Mouse (Mus musculus) stomach, embryonic 14.5 days (tissue): ENCODE measurements at regions not wholly inside any gene's neighbourhood (a gene's known extent, or its start where the extent isn't known, plus 50 kb on each side); places are given as distances from the start of the nearest gene placed in this dataset.

Source experiments
- ATAC-seq: fragments of 200-750 bp; cut with Nextera tagmentation; 2 replicates; pipeline ENCODE4 v1.8.0; 2017; ENCODE audit warnings: low read depth, moderate TSS enrichment; ENCODE audit not compliant: insufficient number of reproducible peaks, insufficient read depth, low FRiP score
- H3K27ac ChIP-seq: fragments of 300-500 bp; sonication (generic); 2 replicates; pipeline ENCODE4 v1.5.1; 2014; ENCODE audit warnings: mild to moderate bottlenecking, low read length, moderate library complexity, mixed read lengths
- H3K27me3 ChIP-seq: fragments of 300-500 bp; sonication (generic); 2 replicates; pipeline ENCODE4 v1.6.1; 2014; ENCODE audit warnings: low read length, control low read depth, mixed read lengths; ENCODE audit not compliant: control insufficient read depth, insufficient read depth
- H3K36me3 ChIP-seq: fragments of 300-500 bp; sonication (generic); 2 replicates; pipeline ENCODE4 v1.6.1; 2014; ENCODE audit warnings: mild to moderate bottlenecking, control low read depth, low read length, moderate library complexity, mixed read lengths; ENCODE audit not compliant: control insufficient read depth, insufficient read depth
- H3K4me1 ChIP-seq: fragments of 300-500 bp; sonication (generic); 2 replicates; pipeline ENCODE4 v1.6.1; 2014; ENCODE audit warnings: low read length, control low read depth, mixed read lengths; ENCODE audit not compliant: control insufficient read depth, insufficient read depth
- H3K4me2 ChIP-seq: fragments of 300-500 bp; sonication (generic); replicated peaks from 2 replicates; pipeline ENCODE4 v1.6.1; 2014; ENCODE audit warnings: low read depth, low read length, control low read depth
- H3K4me3 ChIP-seq: fragments of 300-500 bp; sonication (generic); 2 replicates; pipeline ENCODE4 v1.5.1; 2014; ENCODE audit warnings: low read depth, low read length, control low read depth
- H3K9ac ChIP-seq: fragments of 300-500 bp; sonication (generic); replicated peaks from 2 replicates; pipeline ENCODE4 v1.6.1; 2014; ENCODE audit warnings: low read depth, mild to moderate bottlenecking, control low read depth, low read length, moderate library complexity, mixed read lengths
- H3K9me3 ChIP-seq: fragments of 300-500 bp; sonication (generic); 2 replicates; pipeline ENCODE4 v1.6.1; 2016; ENCODE audit warnings: low read depth, low read length, control low read depth; ENCODE audit not compliant: control insufficient read depth
- WGBS: fragments of 180-500 bp; shearing (Covaris S2); extraction: QIAGEN DNeasy Blood & Tissue Kit; methylation state at CpG from one replicate; pipeline ENCODE4 v1.1.7; 2014; 5-methylcytosine and 5-hydroxymethylcytosine counted together

- no peak overlapping the region for H3K27ac ChIP-seq
- no peaks in the 10 kb centered on the region for H3K9me3 ChIP-seq
- 75% methylated on average over 2 of the region's 2 CpGs for WGBS
- no peak for ATAC-seq
- H3K4me1 ChIP-seq, result no peaks in the 10 kb centered on the region
- no peak overlapping the region for H3K4me3 ChIP-seq
- H3K36me3 ChIP-seq, result no peaks in the 10 kb centered on the region
- H3K9ac ChIP-seq, result no peak overlapping the region
- no peaks in the 10 kb centered on the region for H3K27me3 ChIP-seq
- H3K4me2 ChIP-seq, result no peak overlapping the region
Measured at GRCm38 (mm10) chr7:83206999-83207398, 339.9 kb downstream of the Mex3b start.

GRCm38 (mm10) chr7:83211611-83212010 lies 344.5 kb downstream of the Mex3b start:
- H3K4me2 ChIP-seq, result no peak overlapping the region
- ATAC-seq, result no peak
- no peaks in the 10 kb centered on the region for H3K4me1 ChIP-seq
- WGBS, result 84% methylated on average over 6 of the region's 6 CpGs
- no peak overlapping the region for H3K27ac ChIP-seq
- H3K9me3 ChIP-seq, result no peaks in the 10 kb centered on the region
- H3K4me3 ChIP-seq, result no peak overlapping the region
- no peak overlapping the region for H3K9ac ChIP-seq
- no peaks in the 10 kb centered on the region for H3K36me3 ChIP-seq
- no peaks in the 10 kb centered on the region for H3K27me3 ChIP-seq

- Histone ChIP-seq H3K4me2 (no peak overlapping the region), H3K27me3 (no peaks in the 10 kb centered on the region), H3K36me3 (no peaks in the 10 kb centered on the region), H3K4me1 (no peaks in the 10 kb centered on the region), H3K27ac (no peak overlapping the region), H3K4me3 (no peak overlapping the region), H3K9me3 (no peaks in the 10 kb centered on the region), H3K9ac (no peak overlapping the region)
- 86% methylated on average over 3 of the region's 3 CpGs for WGBS
- ATAC-seq, result no peak
Measured at GRCm38 (mm10) chr7:83222029-83222722, 355.0 kb downstream of the Mex3b start.

- no peak overlapping the region for H3K4me2 ChIP-seq
- H3K4me1 ChIP-seq, result peaks cover 6% of the 10 kb centered on the region; the same call in 1 of the 2 replicates
- H3K27ac ChIP-seq, result no peak overlapping the region
- H3K9ac ChIP-seq, result no peak overlapping the region
- H3K27me3 ChIP-seq, result no peaks in the 10 kb centered on the region
- H3K36me3 ChIP-seq, result no peaks in the 10 kb centered on the region
- no peak overlapping the region for H3K4me3 ChIP-seq
- 58% methylated on average over 7 of the region's 7 CpGs for WGBS
- no peak for ATAC-seq
- H3K9me3 ChIP-seq, result peaks cover 7% of the 10 kb centered on the region
Measured at GRCm38 (mm10) chr7:83227262-83228108, 357.2 kb upstream of the Tmc3 start.

DNA sequence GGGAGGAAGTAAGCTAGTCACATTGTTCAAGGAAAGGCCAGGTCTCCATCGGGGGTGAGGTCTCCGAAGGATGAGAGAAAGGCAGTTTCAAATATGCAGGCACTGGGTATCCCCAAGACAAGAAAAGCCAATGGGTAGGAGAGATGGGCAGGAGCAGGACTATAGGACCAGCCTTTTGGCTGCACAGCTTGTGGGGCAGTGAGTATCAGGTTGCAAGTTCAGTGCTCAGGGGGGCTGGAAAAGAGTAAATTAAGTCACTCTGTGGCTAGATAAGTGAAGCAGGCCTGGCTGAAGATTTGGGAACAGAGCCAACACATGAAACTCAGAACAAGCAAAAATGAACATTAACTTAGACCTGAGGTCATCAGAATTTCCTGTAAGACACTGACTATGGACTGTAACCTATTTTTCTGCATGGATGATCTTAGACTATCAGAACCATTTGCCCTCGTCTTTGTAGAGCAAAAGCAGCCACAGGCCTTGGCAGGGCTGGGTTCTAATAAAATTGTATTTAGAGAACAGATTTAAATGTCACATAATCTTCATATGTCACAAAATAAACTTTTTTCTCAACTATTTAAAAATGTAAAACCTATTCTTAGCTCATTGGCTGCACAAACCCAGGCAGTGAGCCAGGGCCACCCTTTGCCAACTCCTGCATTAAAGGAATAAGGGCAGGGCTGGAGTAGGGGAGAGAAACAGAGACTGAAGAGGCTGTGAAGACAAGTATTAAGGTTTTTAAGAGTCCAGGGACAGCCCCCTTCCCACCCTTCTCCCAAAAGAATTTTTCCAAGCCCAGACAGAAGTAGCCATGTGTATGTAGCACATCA lies 354.0 kb upstream of the Tmc3 start:
- ATAC-seq, result no peak
- WGBS, result 57% methylated on average over 3 of the region's 3 CpGs

GRCm38 (mm10) chr7:83235659-83236058 lies 349.1 kb upstream of the Tmc3 start:
- H3K27me3 ChIP-seq, result no peaks in the 10 kb centered on the region
- H3K9ac ChIP-seq, result no peak overlapping the region
- ATAC-seq, result no peak
- no peak overlapping the region for H3K4me2 ChIP-seq
- no peaks in the 10 kb centered on the region for H3K36me3 ChIP-seq
- H3K27ac ChIP-seq, result no peak overlapping the region
- H3K4me3 ChIP-seq, result no peak overlapping the region
- H3K9me3 ChIP-seq, result no peaks in the 10 kb centered on the region
- 82% methylated on average over 3 of the region's 3 CpGs for WGBS
- peaks cover 2% of the 10 kb centered on the region; the same call in 1 of the 2 replicates for H3K4me1 ChIP-seq

More for the DNA sequence above, 354.0 kb upstream of the Tmc3 start:
- Histone ChIP-seq H3K36me3 (no peaks in the 10 kb centered on the region), H3K9ac (no peak overlapping the region), H3K27ac (no peak overlapping the region; the same call in 1 of the 2 replicates), H3K4me3 (no peak overlapping the region), H3K4me2 (no peak overlapping the region), H3K4me1 (peaks cover 6% of the 10 kb centered on the region; the same call in 1 of the 2 replicates), H3K27me3 (no peaks in the 10 kb centered on the region), H3K9me3 (peaks cover 7% of the 10 kb centered on the region)

GRCm38 (mm10) chr7:83237336-83237735 lies 347.4 kb upstream of the Tmc3 start:
- no peak overlapping the region for H3K9ac ChIP-seq
- no peak for ATAC-seq
- H3K9me3 ChIP-seq, result no peaks in the 10 kb centered on the region
- WGBS, result 93% methylated on average over 3 of the region's 3 CpGs
- H3K27me3 ChIP-seq, result no peaks in the 10 kb centered on the region
- H3K4me1 ChIP-seq, result no peaks in the 10 kb centered on the region
- H3K27ac ChIP-seq, result no peak overlapping the region
- H3K36me3 ChIP-seq, result no peaks in the 10 kb centered on the region
- H3K4me3 ChIP-seq, result no peak overlapping the region
- no peak overlapping the region for H3K4me2 ChIP-seq

DNA sequence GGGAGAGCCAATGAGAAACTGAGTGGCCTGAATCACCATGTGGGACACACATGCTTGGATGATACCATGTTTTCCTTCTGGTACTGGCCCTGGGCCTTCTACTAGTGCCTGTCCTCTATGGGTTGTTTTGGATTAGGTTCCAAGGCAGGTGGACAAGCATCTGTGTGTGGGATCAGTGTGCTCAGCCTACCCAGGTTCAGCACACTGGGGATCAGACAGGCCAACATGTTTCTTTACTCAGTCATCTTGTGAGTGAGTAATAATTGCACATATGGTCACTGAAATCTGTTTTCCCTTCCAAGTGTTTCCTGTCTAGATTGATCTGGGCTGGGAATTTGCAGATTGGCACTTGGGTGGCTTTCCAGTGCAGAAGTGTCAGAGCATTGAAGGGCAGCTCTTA lies 346.6 kb upstream of the Tmc3 start:
- no peaks in the 10 kb centered on the region for H3K36me3 ChIP-seq
- no peak overlapping the region for H3K9ac ChIP-seq
- H3K27ac ChIP-seq, result no peak overlapping the region
- H3K4me1 ChIP-seq, result no peaks in the 10 kb centered on the region
- H3K4me2 ChIP-seq, result no peak overlapping the region
- H3K27me3 ChIP-seq, result no peaks in the 10 kb centered on the region
- H3K9me3 ChIP-seq, result no peaks in the 10 kb centered on the region
- no peak for ATAC-seq
- no peak overlapping the region for H3K4me3 ChIP-seq
